Mouse (Mus musculus): Measurements from ENCODE around the gene Itga11. TPM values are rescaled to one million over a fixed set of nuclear protein-coding genes. Genes with fewer than 3 reads are reported as not detected.
"Not testable (repeated sequence)": the region's sequence is repeated elsewhere in the genome, so short reads cannot be mapped to it uniquely, and the experiment has no call there.

Itga11 gene
- total RNA-seq, 2 experiments from 2014 or later, result 1.8 to 2.3 TPM

DNA sequence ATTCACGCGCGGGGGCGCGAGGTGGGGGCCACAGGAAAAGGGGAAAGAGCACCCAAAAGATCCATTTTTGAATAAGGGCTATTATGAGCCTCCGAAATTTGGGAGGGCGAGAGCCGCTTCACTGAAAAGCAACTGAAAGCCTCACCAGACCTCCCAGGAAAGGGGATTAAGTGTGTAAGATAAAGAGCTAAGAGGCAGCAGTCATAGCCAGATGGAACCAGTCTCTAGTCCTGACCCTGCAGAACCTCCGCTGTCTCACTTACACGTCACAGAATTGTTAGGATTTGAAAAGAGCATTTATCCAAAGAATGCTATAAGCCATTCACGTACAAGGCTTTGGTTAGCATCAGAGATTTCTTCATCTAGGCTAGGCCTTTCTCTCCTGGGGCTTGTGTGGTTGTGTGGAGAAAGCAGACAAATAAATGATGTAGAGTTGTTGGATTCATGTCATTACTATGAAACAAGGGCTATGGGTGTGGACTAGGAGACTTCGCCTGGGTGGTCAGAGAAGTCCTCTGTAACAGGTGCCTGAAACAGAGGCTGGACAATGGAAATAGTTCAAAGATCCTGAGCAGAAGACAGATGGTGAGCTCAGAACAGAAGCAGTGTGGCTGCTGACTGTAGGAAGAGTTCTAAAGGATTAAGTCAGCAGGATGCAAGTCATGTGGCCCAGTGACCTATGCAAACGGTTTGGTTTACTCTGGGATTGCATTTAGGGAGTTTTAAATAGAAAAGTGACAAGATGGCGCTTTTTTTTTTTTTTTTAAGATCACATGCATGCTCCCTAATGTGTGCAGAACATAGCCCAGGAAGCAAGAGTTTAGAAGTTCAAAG, 134.8 kb downstream of the Itga11 start:
- no peak for DNase-seq (ENCODE audit: low spot score)
- intact Hi-C loops (cut with DNase I), result no loop called here

DNA sequence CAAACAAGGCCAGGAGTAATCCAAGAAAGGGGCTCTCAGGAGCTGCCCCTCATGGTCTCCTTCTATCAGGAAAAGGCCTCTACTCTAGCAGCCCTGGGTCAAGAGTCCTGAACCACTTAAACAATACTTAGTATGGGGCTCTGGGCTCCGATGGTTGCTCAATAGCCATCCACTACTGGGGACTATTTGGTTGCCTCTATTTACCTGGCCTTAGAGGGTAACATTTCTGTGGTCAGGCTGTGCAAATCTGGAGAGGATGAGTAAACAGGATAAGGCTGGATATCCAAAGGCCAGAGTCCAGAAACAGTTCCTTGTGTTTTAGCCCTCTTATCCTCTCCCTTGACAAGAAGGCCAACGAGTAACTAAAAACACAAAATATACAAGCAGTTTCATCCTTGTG, 137.1 kb downstream of the Itga11 start:
- DNase-seq (ENCODE audit: low spot score), result no peak
- intact Hi-C loops (cut with DNase I), result no loop called here

DNA sequence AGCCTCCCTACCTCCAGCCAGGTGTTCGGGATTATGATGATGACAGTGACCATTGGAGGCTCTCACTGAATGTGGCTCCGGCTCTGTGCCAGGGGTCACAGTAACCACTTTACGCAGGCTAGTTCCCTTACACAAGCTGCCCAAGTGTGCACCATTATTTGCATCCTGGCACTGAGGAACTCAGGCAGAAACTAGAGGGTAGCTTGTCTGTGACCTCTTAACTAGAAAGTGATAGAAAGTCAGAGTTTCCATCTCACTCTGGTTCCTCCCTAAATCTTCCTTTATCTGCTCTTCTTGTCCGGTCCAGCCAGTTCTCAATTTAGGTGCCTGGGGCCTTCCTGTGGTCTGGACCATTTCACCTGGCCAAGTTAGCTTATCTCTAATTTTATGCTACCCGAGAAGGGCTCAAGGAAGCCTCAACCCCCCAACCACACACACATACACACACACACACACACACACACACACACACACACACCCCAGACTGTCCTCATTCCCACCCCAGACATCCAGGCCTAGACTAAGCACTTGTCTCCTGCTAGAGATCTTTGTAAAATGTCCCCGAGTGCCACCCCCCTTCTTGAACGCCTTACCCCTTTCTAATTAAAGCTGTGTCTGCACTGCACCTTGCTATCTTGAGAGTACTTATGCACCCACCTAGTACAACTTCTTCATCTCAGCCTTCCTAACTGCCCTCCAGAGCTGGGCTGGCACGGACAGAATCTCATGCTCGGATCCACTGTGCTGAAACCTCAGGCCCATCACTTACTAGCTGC, 138.9 kb downstream of the Itga11 start:
- intact Hi-C loops (cut with DNase I), result no loop called here

DNA sequence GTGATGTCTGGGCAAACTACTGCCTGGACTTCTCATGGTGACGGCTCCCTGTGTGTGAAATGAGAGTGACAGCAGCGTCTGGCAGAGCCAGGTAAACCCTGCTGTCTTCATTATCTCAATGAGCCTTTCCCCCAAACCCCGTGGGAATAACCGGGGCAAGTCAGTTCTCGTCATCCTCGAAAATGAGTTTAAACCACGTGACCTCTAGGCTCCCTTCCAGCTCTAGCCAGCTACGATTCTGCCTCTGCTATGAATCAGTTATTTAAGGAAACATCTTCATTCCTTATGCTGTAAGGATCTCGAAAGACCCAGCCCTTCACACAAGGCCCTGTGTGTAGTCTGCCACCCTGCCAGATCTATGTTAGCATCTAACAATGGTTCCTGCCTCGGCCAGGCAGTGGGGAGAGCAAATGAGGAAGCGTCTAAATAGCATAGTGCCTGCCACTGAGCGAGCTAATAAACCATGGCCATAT, 139.5 kb downstream of the Itga11 start:
- DNase-seq (ENCODE audit: low spot score), result no peak
- intact Hi-C loops (cut with DNase I), result no loop called here

More for the DNA sequence above, 138.9 kb downstream of the Itga11 start:
- DNase-seq (ENCODE audit: low spot score), result no peak

DNA sequence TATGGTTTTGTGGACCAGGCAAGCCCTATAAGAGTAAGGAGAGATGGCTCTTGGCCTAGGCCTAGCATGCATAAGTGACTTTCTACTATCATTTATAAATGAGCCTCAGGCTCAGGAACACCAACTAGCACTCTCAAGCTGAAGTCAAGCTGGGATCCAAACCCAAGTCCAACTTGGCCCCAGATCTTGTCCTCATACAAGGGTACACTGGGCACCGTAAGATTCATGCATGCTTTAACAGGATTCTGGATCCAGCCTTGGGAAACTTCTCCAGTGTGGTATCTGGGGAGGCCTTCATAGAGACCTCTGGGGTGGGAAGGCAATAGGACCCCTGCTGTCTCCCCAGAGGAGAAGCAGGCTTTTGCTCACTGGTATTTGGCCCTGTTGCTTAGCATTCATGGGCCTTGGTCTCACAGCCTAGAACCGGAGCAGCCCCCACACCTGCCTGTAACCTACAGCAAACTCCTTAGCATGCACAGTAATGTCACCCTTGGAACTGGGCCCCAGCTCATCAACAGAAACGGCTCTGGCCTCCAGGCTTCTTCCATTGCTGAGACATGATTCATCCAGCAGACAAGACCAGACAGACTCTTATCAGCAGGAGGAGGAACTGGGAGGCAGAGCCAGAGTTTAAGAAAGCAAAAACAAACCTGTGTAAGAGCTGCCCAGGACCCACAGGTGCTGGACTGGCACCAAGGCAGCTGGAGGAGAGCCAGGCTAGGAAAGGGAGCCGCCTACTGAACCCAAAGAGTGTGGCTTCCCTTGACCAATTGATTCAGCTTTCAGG, 140.4 kb downstream of the Itga11 start:
- no peak for DNase-seq (ENCODE audit: low spot score)
- intact Hi-C loops (cut with DNase I), result no loop called here

DNA sequence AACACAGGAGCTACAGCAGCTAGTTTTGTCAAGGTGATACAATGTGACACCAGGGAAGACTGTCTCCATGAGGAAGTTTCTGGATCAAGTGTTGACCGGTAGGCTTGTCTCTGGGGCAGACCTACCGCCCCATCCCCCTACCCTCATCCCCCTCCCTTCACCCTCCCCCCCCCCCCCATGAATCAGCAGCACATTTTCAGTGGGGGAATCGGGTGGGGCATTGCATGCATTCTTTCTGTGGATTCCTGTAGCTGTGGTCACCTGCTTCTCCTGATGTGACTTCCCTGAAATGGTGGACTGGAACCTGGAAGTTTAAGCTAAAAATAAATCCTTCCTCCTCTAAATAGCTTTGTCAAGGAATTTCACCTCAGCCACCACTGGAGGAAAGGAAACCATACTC, 141.9 kb downstream of the Itga11 start:
- intact Hi-C loops (cut with DNase I), result no loop called here
- DNase-seq (ENCODE audit: low spot score), result no peak

DNA sequence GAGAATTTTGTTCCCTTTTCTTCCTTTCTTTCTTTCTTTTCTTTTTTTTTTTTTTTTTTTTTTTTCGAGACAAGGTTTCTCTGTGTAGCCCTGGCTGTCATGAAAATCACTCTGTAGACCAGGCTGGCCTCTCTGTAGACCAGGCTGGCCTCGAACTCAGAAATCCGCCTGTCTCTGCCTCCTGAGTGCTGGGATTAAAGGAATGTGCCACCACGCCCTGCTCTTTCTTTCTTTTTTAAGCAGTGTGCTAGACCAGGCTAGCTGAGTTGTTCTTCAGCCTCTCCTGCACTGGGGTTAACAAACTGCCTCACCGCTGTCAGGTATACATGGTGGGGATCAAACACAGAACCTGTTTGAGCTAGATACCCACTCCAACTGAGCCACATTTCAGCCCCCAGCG, 142.3 kb downstream of the Itga11 start:
- intact Hi-C loops (cut with DNase I); DNase-seq (ENCODE audit: low spot score): not testable (repeated sequence)

DNA sequence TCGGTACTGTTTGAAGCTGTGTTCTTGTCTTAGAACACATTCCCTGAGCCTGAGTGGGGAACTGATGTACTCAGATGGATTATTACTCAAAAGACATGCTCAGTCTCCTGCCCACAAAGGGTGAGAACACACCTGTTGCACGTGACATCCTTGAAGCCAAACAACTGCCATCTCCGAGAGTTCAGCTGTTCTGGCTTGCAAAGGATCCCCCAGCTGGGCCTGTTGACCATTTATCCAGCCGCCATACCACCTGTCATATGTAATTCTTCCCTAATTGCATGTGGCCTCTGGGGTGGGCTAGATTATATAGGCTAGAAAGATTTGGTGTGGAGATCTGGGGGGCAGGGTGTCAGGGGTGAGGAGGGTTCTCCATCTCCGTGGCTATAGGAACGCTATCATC, 143.2 kb downstream of the Itga11 start:
- DNase-seq (ENCODE audit: low spot score), result no peak
- intact Hi-C loops (cut with DNase I), result no loop called here

DNA sequence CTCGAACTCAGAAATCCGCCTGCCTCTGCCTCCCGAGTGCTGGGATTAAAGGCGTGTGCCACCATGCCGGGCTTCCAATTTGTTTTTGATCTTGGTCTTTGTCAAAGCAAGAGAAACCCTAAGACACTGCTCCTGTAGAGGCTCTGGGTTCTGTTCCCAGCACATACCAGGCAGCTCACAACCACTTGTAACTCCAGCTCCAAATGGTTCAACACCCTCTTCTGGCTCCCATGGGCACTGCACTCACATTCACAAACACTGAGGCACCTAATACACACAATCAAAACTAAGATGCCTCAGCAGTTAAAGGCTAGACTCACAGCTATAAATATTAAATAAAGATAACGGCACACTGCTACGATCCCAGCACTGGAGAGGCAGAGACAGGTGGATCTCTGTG, 144.2 kb downstream of the Itga11 start:
- intact Hi-C loops (cut with DNase I), result no loop called here
- no peak for DNase-seq (ENCODE audit: low spot score)

DNA sequence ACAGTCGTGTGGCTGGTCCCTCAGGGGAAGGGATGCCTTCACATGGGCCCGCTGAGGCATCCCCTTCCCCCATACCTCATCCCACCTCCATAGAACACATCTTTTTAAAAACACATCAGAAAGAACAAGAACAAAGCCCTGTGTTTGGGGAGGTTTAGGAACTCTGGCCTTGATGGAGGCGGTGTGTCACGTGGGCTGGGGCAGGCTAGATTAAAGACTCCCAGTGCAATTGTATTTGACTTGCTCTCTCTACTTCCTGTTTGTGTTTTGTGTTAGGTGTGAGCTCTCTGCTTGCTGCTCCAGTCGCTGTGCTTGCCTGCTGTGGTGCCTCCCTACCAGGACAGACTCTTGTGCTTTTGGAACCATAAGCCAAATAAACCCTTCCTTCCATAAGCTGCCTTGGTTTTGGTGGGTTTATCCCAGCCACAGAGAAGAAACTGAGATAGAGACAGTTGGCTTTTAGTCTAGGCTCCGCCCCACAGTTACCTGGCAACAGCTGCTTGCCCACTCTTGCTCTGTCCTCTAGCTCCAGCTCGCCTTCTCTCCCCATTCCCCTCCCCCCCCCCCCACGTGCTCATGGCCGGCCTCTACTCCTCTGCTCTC, 148.3 kb downstream of the Itga11 start:
- intact Hi-C loops (cut with DNase I), result loop anchor here (2.0 kb wide), 1 partner anchor 83 kb away; no protein-coding TSS in a partner anchor
- DNase-seq (ENCODE audit: low spot score), result no peak

DNA sequence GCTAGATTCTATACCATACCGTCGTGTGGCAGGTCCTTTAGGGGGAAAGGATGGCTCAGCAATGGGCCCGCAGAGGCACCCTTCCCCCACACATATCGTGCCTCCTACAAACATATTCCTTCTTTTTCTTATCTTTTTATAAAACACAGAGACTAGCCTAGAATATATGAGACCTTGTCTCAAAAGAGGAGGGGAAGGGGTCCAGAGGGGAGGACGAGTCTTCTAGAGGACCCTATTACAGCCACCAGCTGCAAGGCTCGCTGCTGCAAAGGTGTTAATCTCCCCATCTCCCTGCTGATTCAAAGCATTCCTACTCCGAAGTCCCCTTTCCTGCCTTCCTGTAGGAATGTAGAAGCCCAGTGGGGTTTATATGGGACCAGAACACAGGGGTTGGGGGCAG, 148.8 kb downstream of the Itga11 start:
- intact Hi-C loops (cut with DNase I), result loop anchor here (2.0 kb wide), 1 partner anchor 84 kb away; no protein-coding TSS in a partner anchor
- DNase-seq (ENCODE audit: low spot score), result no peak

DNA sequence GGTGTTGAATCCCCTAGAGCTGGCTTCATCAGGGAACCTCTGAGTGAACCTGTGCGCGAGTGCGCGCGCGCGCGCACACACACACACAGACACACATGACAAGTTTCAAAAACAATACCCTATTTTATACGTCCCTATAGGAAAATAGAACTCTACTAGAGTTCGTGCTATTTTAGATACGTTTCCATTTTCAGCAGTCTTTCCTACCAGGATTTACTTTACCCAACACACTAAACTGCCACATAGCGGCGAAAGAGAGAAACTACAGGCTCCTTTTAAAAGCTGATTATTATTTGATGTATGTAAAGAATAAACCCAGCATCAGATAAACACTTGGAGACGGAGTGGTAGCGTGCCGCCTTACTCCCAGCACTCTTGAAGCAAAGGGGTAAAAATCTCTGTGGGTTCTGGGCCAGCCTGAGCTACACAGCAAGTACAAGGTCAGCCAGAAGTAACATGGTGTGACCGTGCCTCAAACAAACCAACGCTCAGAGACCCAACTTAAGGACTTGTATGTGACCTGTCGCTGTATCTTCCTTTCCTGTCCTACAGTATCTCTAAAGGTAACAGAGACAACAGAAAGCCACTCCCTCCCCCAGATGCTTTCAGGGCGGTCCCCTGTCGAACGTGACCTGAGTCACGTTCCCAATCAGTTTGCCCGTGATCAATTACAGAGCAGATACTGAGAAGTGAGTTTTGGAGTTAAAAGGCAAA, 150.5 kb downstream of the Itga11 start:
- intact Hi-C loops (cut with DNase I), result loop anchor here (2.0 kb wide), 1 partner anchor 85 kb away; no protein-coding TSS in a partner anchor
- DNase-seq (ENCODE audit: low spot score), result no peak

DNA sequence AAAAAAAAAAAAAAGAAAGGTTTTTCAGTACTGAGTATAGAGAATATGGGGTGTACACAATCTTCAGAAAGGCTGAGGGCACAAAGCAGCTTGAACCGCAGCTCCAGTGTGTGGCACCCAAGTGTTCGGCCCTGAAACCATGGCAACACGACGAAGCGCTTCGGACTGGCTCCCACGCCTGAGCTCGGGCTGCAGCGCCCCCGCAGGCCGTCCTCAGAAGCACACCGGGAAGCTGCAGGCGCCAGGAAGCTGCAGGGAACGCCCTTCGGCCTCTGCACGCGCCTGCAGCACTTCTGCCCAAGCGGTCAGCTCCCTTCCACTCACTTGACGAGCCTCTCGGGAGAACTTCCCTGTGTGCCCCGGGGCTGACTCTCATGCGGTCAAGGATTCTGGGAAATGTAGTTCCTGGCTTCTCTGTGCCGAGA, 151.0 kb downstream of the Itga11 start:
- DNase-seq (ENCODE audit: low spot score), result peak; percentile 92
- intact Hi-C loops (cut with DNase I), result no loop called here

DNA sequence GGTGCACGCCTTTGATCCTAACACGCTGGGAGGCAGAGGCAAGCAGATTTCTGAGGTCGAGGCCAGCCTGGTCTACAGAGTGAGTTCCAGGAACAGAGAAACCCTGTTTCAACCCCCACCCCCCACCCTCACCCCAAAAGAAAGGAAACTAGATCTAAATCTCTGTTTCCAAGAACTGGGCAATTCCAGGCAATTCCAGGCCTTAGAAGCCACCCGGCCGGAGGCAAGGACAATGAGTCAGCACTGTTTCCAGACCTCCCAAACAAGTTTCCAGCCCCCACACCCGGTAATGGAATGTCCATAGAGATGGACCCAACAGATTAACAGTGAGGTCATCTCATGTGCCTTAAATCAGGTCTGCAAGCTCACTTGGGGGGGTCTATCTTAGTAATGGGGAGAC, 152.3 kb downstream of the Itga11 start:
- intact Hi-C loops (cut with DNase I), result no loop called here
- no peak for DNase-seq (ENCODE audit: low spot score)

Other genes with a start within 250 kb of the Itga11 start
- gene Coro2b, start 140.8 kb upstream of the Itga11 start, total RNA-seq (2021), result 10 to 100 TPM in 1 of 2 experiments, 1 to 10 TPM in 1; 9.5 to 15.1 TPM
- 10 to 100 TPM; 18.2 to 20.6 TPM for gene Fem1b, start 134.1 kb downstream of the Itga11 start, total RNA-seq (2021)
- 10 to 100 TPM; 18.0 to 19.7 TPM for gene Cln6, start 161.0 kb downstream of the Itga11 start, total RNA-seq (2021)
- 1 to 10 TPM; 1.3 to 1.7 TPM for gene Calml4, start 180.3 kb downstream of the Itga11 start, total RNA-seq (2021)

All from heart, postnatal 25 days (tissue).